Mouse (Mus musculus) right cerebral cortex, postnatal 36 days (tissue): ENCODE data around the gene Pcbd1.
"Not testable (repeated sequence)": the region's sequence is repeated elsewhere in the genome, so short reads cannot be mapped to it uniquely, and the experiment has no call there.

Experiments
- DNase-seq, 2 experiments: peaks; one replicate each; pipeline ENCODE4 v3.0.0; 2022; ENCODE audit warnings: low spot score in 2 of 2, mixed read lengths in 1 of 2

The Pcbd1 gene

GRCm38 (mm10) chr10:61091866-61092265 is 2.7 kb downstream of the Pcbd1 start:
- DNase-seq = no peak

- DNase-seq = no peak
Measured at GRCm38 (mm10) chr10:61103564-61104114, 14.5 kb downstream of the Pcbd1 start.

GRCm38 (mm10) chr10:61114246-61114720 is 25.2 kb downstream of the Pcbd1 start:
- no peak for DNase-seq

DNA sequence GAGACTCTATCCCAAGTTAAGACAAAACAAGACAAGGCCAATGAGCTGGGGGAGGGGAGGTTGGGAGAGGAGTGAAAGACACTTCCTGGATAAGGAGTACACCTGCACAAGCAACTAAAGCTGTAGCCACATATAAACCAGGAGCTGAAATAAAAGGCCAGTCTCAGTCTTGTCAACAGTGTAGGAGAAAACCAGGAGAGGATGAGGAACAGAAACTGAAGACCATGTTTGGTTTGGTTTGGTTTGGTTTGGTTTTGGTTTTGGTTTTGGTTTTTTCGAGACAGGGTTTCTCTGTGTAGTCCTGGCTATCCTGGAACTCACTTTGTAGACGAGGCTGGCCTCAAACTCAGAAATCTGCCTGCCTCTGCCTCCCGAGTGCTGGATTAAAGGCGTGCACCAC is 32.6 kb downstream of the Pcbd1 start:
- DNase-seq = not testable (repeated sequence)

DNA sequence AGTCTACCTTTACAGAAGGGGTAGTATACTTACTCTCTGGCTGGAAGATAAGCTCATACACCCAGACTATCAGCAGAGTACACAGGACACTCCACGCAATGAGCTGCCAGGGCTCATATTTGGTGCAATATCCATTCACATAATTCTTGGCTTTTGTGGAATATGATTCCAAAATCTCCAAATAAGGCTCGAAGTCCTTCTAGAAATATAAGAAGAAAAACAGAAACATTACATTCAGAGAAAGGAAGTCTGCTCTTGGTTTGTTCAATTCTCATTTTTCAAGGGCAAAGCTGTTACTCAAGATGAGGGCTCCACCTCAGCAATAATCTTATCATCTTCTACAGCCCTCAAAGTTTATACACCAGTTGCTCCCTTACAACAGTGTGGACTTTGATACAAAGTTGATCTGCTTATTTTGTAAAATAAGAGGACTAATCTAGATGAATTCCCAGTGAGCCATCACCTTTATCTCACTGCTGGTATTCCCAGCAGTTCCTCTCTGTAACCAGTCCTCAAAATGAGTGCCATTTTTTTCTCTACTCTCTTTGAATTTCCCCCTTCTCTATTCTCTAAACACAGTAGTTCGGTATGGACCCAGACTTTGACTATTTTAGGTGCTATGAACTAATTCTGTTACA is 34.3 kb downstream of the Pcbd1 start:
- no peak for DNase-seq

GRCm38 (mm10) chr10:61124462-61124861 is 35.3 kb downstream of the Pcbd1 start:
- DNase-seq = no peak

- DNase-seq = no peak
Measured at GRCm38 (mm10) chr10:61128701-61129365, 39.7 kb downstream of the Pcbd1 start.

- DNase-seq = no peak
Measured at GRCm38 (mm10) chr10:61130959-61131358, 41.8 kb downstream of the Pcbd1 start.

DNA sequence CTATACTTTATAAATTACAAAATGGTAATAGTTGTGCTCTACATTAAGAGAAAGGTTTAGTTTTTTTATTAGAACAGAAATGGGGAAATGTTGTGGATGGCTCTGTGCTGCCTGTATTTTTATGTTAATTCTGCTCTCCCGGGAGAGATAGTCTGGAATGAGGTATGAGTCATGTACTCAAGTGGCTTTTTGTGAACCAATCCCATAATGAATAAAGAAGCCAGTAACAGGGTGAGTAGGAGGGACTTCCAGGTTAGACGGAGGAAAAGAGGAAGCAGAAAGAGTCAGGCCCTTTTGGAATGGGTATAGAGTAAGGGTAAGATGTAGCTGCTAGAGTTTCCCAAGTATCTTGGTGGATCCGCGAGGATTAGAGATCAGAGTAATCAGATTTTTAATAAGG is 44.9 kb downstream of the Pcbd1 start:
- no peak for DNase-seq

- no peak for DNase-seq
Measured at GRCm38 (mm10) chr10:61135226-61135839, 46.2 kb downstream of the Pcbd1 start.

DNA sequence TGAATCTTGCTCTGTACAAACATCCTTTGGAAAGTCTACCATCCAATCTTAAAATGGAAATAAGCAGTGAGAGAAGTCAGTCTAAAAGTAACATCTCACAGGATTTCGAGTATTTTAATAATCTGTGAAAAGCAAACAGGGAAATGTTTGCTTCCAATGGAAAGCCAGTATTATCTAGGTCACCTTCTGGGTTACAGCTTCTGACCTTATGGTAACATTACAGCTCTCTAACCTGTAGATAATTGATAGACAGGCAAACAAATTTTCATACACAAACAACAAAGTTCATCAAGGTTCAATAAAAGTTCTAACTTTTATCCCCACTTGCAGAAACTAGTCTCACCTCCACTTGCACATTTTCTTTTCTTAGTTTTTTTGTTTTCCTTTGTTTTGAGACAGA is 48.4 kb downstream of the Pcbd1 start:
- no peak for DNase-seq

GRCm38 (mm10) chr10:61143343-61143742 is 54.2 kb downstream of the Pcbd1 start:
- DNase-seq = no peak
